Mouse (Mus musculus): ENCODE data around the gene Myo1h. TPM values are rescaled to one million over a fixed set of nuclear protein-coding genes. Genes with fewer than 3 reads are reported as not detected.

The Myo1h gene
- polyA plus RNA-seq, 1 experiment from 2014 or later: 3.8 TPM

DNA sequence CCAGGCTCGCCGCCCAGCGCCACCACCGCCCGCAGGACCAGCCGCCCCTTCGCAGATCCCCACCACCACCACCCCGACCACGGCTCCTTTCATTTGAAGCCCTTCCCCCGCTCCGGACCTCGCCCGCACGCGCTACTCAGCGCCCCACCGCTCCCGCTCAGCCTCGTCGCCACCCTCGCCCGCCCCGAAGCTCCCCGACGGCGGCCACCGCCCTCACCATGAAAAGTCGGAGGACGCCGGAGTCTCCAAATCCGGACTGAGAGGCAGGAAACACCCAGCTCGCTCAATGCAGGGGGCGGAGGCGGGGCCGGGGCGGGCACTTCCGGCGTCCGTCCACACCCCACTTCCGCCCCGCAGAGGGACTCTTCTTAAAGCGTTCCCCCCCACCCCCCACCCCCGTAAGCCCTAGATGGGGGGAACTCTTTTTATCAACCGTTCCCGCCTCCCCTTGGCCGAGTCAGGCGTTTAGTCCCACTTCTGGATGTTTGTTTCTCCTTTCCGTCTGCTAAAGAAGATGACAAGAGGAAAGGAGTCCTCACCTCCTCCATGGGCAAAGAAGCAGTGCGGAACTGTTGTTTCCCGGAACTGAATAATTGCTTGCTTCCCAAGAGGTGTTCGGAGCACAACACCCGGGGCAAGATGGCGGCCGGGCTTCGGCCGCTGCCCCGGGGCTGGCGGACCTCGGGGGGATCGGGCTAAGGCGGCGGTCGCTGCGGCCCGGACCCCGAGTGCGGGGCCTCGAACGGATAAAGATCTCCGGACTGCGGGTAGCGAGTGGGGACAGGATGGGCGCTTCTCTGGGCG lies 91.4 kb downstream of the Myo1h start, which contains the start of the genes Kctd10 and Ube3b:
Gene Kctd10, minus strand, starts transcription at position 300 of the 804 bp plus-strand sequence.
Gene Ube3b, plus strand, starts transcription at position 399 of the 804 bp plus-strand sequence.
- DNase-seq (ENCODE audit: low spot score) (peak; percentile 94), ATAC-seq (ENCODE audit: low FRiP score, low TSS enrichment) (peak; percentile 91)
- TF ChIP-seq EP300 (optimal IDR thresholded peaks at IDR 0.05): no peak
- Histone ChIP-seq H3K36me3 (ENCODE audit: control insufficient read depth, insufficient read depth, low read length) (peaks cover 3% of the 10 kb centered on the region; the same call in 1 of the 2 replicates), H3K27me3 (ENCODE audit: control insufficient read depth, insufficient read depth, low read length) (no peaks in the 10 kb centered on the region), H3K4me2 (replicated peaks; ENCODE audit: low read depth) (peak within 1 kb of the TSS; percentile 83), H3K4me1 (replicated peaks; ENCODE audit: control insufficient read depth, insufficient read depth) (peaks cover 10% of the 10 kb centered on the region), H3K27ac (replicated peaks) (peak within 1 kb of the TSS; percentile 94), H3K9ac (ENCODE audit: low read length) (peak within 1 kb of the TSS; percentile 97), H3K4me3 (ENCODE audit: low read depth, low read length) (peak within 1 kb of the TSS; percentile 84), H3K9me3 (ENCODE audit: control insufficient read depth, low read length) (no peaks in the 10 kb centered on the region)
- WGBS: under 1% methylated on average over 73 of the region's 74 CpGs

DNA sequence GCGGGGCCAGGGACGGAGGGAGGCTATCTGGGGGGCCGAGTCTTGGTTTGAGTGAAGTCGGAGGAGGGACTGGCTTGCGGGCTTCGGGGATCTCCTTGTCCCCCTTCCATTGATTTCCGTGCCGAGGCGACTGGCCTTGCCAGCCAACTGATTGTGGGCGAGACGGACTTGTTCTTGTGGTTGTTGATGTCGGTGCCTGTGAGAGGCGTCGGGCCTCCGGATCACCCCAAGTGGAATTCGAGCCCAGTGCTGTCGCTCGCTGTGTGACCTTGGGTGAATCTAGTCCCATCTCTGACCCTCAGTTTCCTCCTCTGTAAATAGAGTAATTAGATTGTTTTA lies 92.0 kb downstream of the Myo1h start:
- H3K4me2 ChIP-seq (replicated peaks; ENCODE audit: low read depth): peak overlapping the region; percentile 83
- TF ChIP-seq EP300 (optimal IDR thresholded peaks at IDR 0.05) (no peak), CTCF (IDR thresholded peaks at IDR 0.05; ENCODE audit: low read depth) (no peak)

DNA sequence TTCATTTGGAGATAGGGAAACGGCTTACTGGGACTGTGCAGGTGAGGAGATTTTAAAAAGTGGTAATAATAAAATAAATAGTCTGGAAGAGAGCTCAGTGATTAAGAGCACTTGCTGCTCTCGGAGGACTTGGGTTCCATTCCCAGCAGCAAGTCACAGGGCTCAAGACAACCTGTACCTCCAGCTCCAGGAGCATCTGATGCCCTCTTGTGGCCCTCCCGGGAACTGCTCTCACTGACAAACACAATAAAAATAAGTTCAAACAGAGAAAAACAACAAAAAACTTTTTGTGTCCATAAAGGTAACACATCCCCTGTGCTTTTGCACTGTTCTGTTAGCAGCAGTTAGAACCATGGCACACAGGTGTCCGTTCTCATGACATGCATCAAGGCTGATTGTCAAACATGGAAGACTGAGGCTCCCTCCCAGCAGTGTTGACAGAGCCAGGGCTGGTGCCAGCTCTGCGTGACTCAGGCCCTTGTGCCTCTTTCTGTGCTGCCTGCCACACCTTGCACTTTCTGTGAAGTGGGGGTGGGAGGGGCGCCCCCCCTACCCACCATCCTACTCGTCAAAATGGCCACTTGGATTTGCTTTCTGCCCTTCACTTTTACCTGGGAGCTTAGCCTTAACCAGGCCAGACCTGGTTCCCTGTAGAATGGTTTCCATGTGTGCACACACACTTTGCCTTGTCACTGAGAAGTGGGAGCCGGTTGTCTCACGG lies 94.4 kb downstream of the Myo1h start:
- H3K4me2 ChIP-seq (replicated peaks; ENCODE audit: low read depth): no peak overlapping the region
- H3K9ac ChIP-seq (ENCODE audit: low read length): 0 out of 2 replicates have a peak overlapping the region, but pooled peaks have one; percentile 4
- DNase-seq (ENCODE audit: low spot score) (peak; percentile 70), ATAC-seq (ENCODE audit: low FRiP score, low TSS enrichment) (peak; percentile 36; the same call in 1 of the 2 replicates)
- H3K27ac ChIP-seq (replicated peaks): peak overlapping the region; percentile 45
- TF ChIP-seq EP300 (optimal IDR thresholded peaks at IDR 0.05) (no peak), CTCF (IDR thresholded peaks at IDR 0.05; ENCODE audit: low read depth) (peak; percentile 83)
- peaks cover 6% of the 10 kb centered on the region for H3K4me1 ChIP-seq (replicated peaks; ENCODE audit: control insufficient read depth, insufficient read depth)
- 67% methylated on average over 9 of the region's 9 CpGs for WGBS
- no peaks in the 10 kb centered on the region for H3K9me3 ChIP-seq (ENCODE audit: control insufficient read depth, low read length)
- no peaks in the 10 kb centered on the region for H3K27me3 ChIP-seq (ENCODE audit: control insufficient read depth, insufficient read depth, low read length)
- no peak overlapping the region for H3K4me3 ChIP-seq (ENCODE audit: low read depth, low read length)
- peaks cover 23% of the 10 kb centered on the region for H3K36me3 ChIP-seq (ENCODE audit: control insufficient read depth, insufficient read depth, low read length)

More for the DNA sequence above, 92.0 kb downstream of the Myo1h start:
- Histone ChIP-seq H3K9me3 (ENCODE audit: control insufficient read depth, low read length) (no peaks in the 10 kb centered on the region), H3K9ac (ENCODE audit: low read length) (peak overlapping the region; percentile 97), H3K4me1 (replicated peaks; ENCODE audit: control insufficient read depth, insufficient read depth) (peaks cover 10% of the 10 kb centered on the region), H3K4me3 (ENCODE audit: low read depth, low read length) (peak overlapping the region; percentile 84), H3K27ac (replicated peaks) (peak overlapping the region; percentile 94), H3K36me3 (ENCODE audit: control insufficient read depth, insufficient read depth, low read length) (peaks cover 5% of the 10 kb centered on the region), H3K27me3 (ENCODE audit: control insufficient read depth, insufficient read depth, low read length) (no peaks in the 10 kb centered on the region)
- WGBS: 0% methylated on average over 18 of the region's 18 CpGs
- DNase-seq (ENCODE audit: low spot score): no peak
- ATAC-seq (ENCODE audit: low FRiP score, low TSS enrichment): no peak; the same call in 1 of the 2 replicates

DNA sequence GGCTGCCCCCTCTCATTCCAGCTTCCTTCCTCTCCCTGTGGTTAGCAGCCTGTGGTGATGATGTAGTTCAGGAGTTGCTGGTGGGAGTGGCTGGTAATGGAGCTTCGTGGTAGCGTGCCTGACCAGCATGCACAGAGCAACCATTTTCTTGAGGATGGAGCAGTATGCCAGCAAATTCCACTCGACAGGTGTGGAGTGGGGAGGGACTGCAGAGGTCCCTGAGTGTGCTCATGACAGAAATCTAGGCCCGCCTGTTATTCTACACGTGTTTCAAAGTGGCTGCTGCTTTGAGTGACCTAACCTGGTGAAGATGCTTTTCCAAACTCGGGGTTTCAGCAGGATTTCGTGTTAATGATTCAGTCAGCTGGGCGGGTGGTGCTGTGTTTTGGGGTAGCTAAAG lies 95.5 kb downstream of the Myo1h start:
- H3K9ac ChIP-seq (ENCODE audit: low read length): no peak overlapping the region
- TF ChIP-seq CTCF (IDR thresholded peaks at IDR 0.05; ENCODE audit: low read depth) (no peak), EP300 (optimal IDR thresholded peaks at IDR 0.05) (no peak)
- ATAC-seq (ENCODE audit: low FRiP score, low TSS enrichment) (no peak), DNase-seq (ENCODE audit: low spot score) (no peak)
- H3K9me3 ChIP-seq (ENCODE audit: control insufficient read depth, low read length): no peaks in the 10 kb centered on the region
- H3K27ac ChIP-seq (replicated peaks): no peak overlapping the region
- 86% methylated on average over 8 of the region's 8 CpGs for WGBS
- H3K36me3 ChIP-seq (ENCODE audit: control insufficient read depth, insufficient read depth, low read length): peaks cover 32% of the 10 kb centered on the region
- H3K4me2 ChIP-seq (replicated peaks; ENCODE audit: low read depth): no peak overlapping the region
- no peak overlapping the region for H3K4me3 ChIP-seq (ENCODE audit: low read depth, low read length)
- H3K27me3 ChIP-seq (ENCODE audit: control insufficient read depth, insufficient read depth, low read length): no peaks in the 10 kb centered on the region
- peaks cover 6% of the 10 kb centered on the region; the same call in 1 of the 2 replicates for H3K4me1 ChIP-seq (replicated peaks; ENCODE audit: control insufficient read depth, insufficient read depth)

DNA sequence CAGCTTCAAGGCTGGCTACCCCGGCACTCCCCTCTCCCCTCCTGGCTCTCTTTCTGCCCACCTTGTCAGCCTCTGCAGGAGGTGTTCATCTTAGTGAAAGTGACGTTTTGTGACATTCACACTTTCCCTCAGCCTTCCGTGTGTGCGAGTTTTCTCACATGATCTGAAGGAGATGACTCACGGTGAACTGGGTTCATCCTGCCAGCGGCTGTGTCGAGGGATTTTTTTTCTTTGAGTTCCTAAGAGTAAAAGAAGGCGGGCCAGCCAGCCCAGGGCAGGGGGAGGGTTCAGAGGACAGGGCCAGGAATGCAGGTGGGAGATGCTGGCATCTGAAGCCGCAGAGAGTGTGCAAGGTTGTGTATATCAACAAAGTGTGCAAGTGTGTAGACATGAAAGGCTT lies 104.2 kb downstream of the Myo1h start:
- H3K4me1 ChIP-seq (replicated peaks; ENCODE audit: control insufficient read depth, insufficient read depth): no peaks in the 10 kb centered on the region
- WGBS: 74% methylated on average over 9 of the region's 9 CpGs

More for the DNA sequence above, 104.2 kb downstream of the Myo1h start:
- DNase-seq (ENCODE audit: low spot score) (no peak), ATAC-seq (ENCODE audit: low FRiP score, low TSS enrichment) (no peak)
- no peaks in the 10 kb centered on the region for H3K9me3 ChIP-seq (ENCODE audit: control insufficient read depth, low read length)
- H3K9ac ChIP-seq (ENCODE audit: low read length): no peak overlapping the region
- H3K27ac ChIP-seq (replicated peaks): no peak overlapping the region
- no peak for TF ChIP-seq CTCF (IDR thresholded peaks at IDR 0.05; ENCODE audit: low read depth)
- no peak for TF ChIP-seq EP300 (optimal IDR thresholded peaks at IDR 0.05)
- H3K4me3 ChIP-seq (ENCODE audit: low read depth, low read length): no peak overlapping the region
- peaks cover 32% of the 10 kb centered on the region for H3K36me3 ChIP-seq (ENCODE audit: control insufficient read depth, insufficient read depth, low read length)
- H3K4me2 ChIP-seq (replicated peaks; ENCODE audit: low read depth): no peak overlapping the region
- no peaks in the 10 kb centered on the region for H3K27me3 ChIP-seq (ENCODE audit: control insufficient read depth, insufficient read depth, low read length)
